Mouse (Mus musculus): Measurements from ENCODE around the gene Nanos1.

- TF ChIP-seq CTCF (IDR thresholded peaks at IDR 0.05; ENCODE audit: borderline replicate concordance, control insufficient read depth, extremely low read depth, insufficient read depth, low read length, poor library complexity) (no peak), POLR2A (IDR thresholded peaks at IDR 0.05; ENCODE audit: control insufficient read depth, extremely low read depth, insufficient read depth, low read length, poor library complexity) (no peak)
These were observed 15.2 kb upstream of the Nanos1 start for GRCm38 (mm10) chr19:60740560-60740959.
